Comparison of ENCODE assay signal across 23 mouse cellular contexts in the genomic region with DNA sequence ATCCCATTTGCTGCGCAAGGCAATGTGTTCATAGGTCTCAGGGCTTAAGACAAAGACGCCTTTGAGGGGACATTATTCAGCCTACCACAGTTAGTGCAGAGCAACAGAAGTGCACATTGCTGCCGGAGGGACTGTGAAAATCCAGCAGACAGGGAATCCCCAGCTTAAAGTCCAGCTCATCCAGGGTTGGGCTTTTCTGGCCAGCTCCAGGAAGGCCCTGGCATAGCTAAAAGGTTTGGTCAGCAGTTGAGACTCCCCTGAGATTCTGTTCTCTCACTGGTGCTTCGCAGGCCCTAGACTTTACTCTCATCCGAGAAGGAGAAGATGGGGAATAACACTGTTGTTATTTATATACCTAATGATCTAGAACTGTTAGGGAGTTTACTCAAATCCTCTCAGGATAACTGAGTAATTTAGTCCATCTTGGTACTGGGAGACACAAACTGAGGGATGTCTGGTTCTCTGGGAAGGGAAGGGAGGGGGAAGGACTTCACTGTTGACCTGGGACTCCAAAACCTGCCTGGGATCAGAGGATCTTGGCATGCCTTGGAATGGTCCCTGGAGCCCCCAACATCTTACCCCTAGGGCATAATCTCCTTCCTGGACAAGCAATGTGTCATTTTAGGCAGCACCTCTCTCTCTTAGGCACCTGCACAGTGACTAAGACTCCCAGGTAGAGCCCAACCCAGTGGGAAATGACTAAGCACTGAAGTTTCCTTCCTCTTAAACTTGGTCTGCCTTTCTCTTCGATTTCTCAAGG. TPM values are rescaled to one million over a fixed set of nuclear protein-coding genes. Genes with fewer than 3 reads are reported as not detected.
"Had no signal": no experiment of that assay in that cellular context is flagged by ENCODE, and none has a peak within 500 bp of the region (broad histone marks: within the 10 kb centered on the region; RNA-seq: fewer than 3 reads in every experiment).

No protein-coding gene starts in this region.

- H3K27ac ChIP-seq: kidney, postnatal 0 days; layer of hippocampus, adult 2 months; limb, embryonic 12.5 days; limb, embryonic 15.5 days; liver, embryonic 14.5 days; macrophage; midbrain, embryonic 10.5 days; midbrain, embryonic 13.5 days; neural tube, embryonic 13.5 days; stomach, embryonic 15.5 days had no signal

- H3K4me1 ChIP-seq: limb, embryonic 12.5 days; midbrain, embryonic 10.5 days; midbrain, embryonic 13.5 days; neural tube, embryonic 13.5 days; stomach, embryonic 15.5 days had no signal

- DNase-seq: kidney, adult 8-10 months; layer of hippocampus, adult 9-11 months; liver, postnatal 0 days; lung, embryonic 14.5 days; retina, postnatal 1 day; right cerebral cortex, postnatal 25 days; thymus, postnatal 25 days had no signal

- H3K4me2 ChIP-seq: limb, embryonic 12.5 days; limb, embryonic 15.5 days; liver, embryonic 11.5 days; lung, embryonic 14.5 days; midbrain, embryonic 13.5 days; neural tube, embryonic 13.5 days; stomach, embryonic 15.5 days had no signal

- H3K4me3 ChIP-seq: layer of hippocampus, adult 2 months; limb, embryonic 12.5 days; limb, embryonic 15.5 days; megakaryocyte, embryonic 14.5 days; midbrain, embryonic 10.5 days; midbrain, embryonic 13.5 days; myocyte; neural tube, embryonic 13.5 days; stomach, embryonic 15.5 days had no signal

- H3K9me3 ChIP-seq: limb, embryonic 12.5 days; limb, embryonic 15.5 days; midbrain, embryonic 10.5 days; midbrain, embryonic 13.5 days; neural tube, embryonic 13.5 days; stomach, embryonic 15.5 days had no signal

- H3K36me3 ChIP-seq: limb, embryonic 12.5 days; limb, embryonic 15.5 days; midbrain, embryonic 10.5 days; midbrain, embryonic 13.5 days; neural tube, embryonic 13.5 days; stomach, embryonic 15.5 days had no signal

- H3K9ac ChIP-seq: limb, embryonic 12.5 days; limb, embryonic 15.5 days; liver, embryonic 14.5 days; liver, postnatal 0 days; lung, embryonic 14.5 days; midbrain, embryonic 13.5 days; neural tube, embryonic 13.5 days; stomach, embryonic 15.5 days had no signal

- H3K27me3 ChIP-seq: limb, embryonic 12.5 days; limb, embryonic 15.5 days; midbrain, embryonic 13.5 days; neural tube, embryonic 13.5 days; stomach, embryonic 15.5 days had no signal

- ATAC-seq: liver, postnatal 0 days; lung, postnatal 0 days; midbrain, embryonic 13.5 days; midbrain, embryonic 16.5 days had no signal

RNA-seq across cellular contexts. Expression of gene Plau, which starts 27.0 kb away (rescaled TPM):
- total RNA-seq: monocyte, adult 5-6 weeks had no signal
